Mouse (Mus musculus): ENCODE measurements around the gene C1qa. TPM values are rescaled to one million over a fixed set of nuclear protein-coding genes. Genes with fewer than 3 reads are reported as not detected.

The C1qa gene
- polyA plus RNA-seq (2012; rRNA removed) = 36.0 and 53.0 TPM in 2 replicates

GRCm38 (mm10) chr4:136898637-136899036 is at the start of gene C1qa:
Gene C1qa, minus strand, starts transcription at chr4:136898803.

GRCm38 (mm10) chr4:136892811-136893210 is 5.8 kb downstream of the C1qa start, which contains the start of gene C1qc:
Gene C1qc, minus strand, starts transcription at chr4:136893065.

GRCm38 (mm10) chr4:136886101-136886500 is 12.5 kb downstream of the C1qa start, which contains the start of gene C1qb:
Gene C1qb, minus strand, starts transcription at chr4:136886187.

Other genes starting within 250 kb of the C1qa start
- gene Ephb2, start 62.8 kb downstream of the C1qa start, polyA plus RNA-seq (2012; rRNA removed) = 12.2 and 13.5 TPM in 2 replicates
- gene C1qb, start 12.6 kb downstream of the C1qa start, polyA plus RNA-seq (2012; rRNA removed) = 36.3 and 46.5 TPM in 2 replicates
- gene C1qc, start 5.7 kb downstream of the C1qa start, polyA plus RNA-seq (2012; rRNA removed) = 63.5 and 96.5 TPM in 2 replicates
- gene Epha8, start 58.0 kb upstream of the C1qa start, polyA plus RNA-seq (2012; rRNA removed) = 0.17 and 0.31 TPM in 2 replicates
- gene Zbtb40, start 150.0 kb upstream of the C1qa start, polyA plus RNA-seq (2012; rRNA removed) = 2.9 and 3.9 TPM in 2 replicates

Data from stomach, adult 2 months (tissue).